Mouse (Mus musculus) monocyte, adult 5-6 weeks (primary cell): ENCODE data around the gene Prpsap2. TPM values are rescaled to one million over a fixed set of nuclear protein-coding genes. Genes with fewer than 3 reads are reported as not detected.

Experiments used
- ATAC-seq: fragments of 153-309, 156-312 bp; replicated peaks from 2 replicates; pipeline ENCODE4 v1.8.0; 2017; ENCODE audit warnings: mild to moderate bottlenecking; ENCODE audit not compliant: low TSS enrichment, insufficient number of reproducible peaks, severe bottlenecking, poor library complexity, low FRiP score
- total RNA-seq: library from RNA; stranded (forward); fragments of 200-1000, 200-491, 200-594 nt; gene quantifications from 3 replicates; pipeline ENCODE4 v1.2.3, GENCODE M21; 2017

The Prpsap2 gene
- total RNA-seq, 1 experiment from 2014 or later, result 40.0 TPM

- ATAC-seq, result no peak
These were observed 42.1 kb downstream of the Prpsap2 start for GRCm38 (mm10) chr11:61719826-61720225.

DNA sequence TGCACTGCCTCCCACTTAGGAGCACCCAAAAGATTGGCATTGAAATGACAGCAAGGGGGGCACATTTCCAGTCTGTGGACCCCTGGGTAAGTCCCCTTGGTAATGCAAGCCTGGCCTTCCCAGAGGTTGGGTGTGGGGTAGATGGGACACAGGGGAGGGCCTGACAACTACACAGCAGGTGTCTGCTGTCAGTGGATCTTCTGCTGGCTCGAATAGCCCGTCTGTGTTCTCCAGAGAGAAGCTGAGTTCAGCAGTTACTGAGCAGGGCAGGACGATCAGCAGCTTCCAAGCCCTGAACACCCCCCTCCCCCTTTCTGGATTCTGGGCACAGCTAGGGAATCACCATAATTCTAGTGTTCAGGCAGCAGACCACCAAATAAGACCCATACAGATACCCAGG, 42.5 kb downstream of the Prpsap2 start:
- ATAC-seq, result no peak

GRCm38 (mm10) chr11:61717990-61718389, 43.9 kb downstream of the Prpsap2 start:
- no peak for ATAC-seq

DNA sequence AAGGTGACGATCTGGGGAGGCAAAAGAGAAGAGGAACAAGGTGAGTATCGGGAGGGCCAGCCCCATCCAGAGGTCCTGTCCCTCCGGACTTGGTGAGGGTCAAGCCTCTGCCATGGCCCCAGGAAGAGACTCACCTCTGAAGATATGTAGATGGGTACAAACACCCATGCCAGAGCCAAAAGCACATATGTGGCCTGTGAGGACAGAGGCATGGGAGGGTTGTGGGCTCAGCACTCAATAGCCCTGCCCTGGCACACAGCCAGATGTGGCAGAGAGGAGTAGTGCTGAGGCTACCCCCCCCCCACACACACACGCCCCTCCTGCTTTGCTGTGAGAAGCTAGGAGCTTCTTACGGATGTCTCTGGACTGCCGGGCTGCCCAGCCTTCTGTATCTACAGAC, 46.8 kb downstream of the Prpsap2 start:
- ATAC-seq, result no peak

GRCm38 (mm10) chr11:61714346-61715117, 47.4 kb downstream of the Prpsap2 start:
- ATAC-seq, result peak; percentile 60; the same call in 1 of the 2 replicates

GRCm38 (mm10) chr11:61713157-61713855, 48.6 kb downstream of the Prpsap2 start:
- no peak for ATAC-seq

GRCm38 (mm10) chr11:61708928-61709327, 53.0 kb downstream of the Prpsap2 start:
- no peak for ATAC-seq

- ATAC-seq, result no peak
These were observed 55.7 kb downstream of the Prpsap2 start for GRCm38 (mm10) chr11:61706232-61706631.

- no peak for ATAC-seq
These were observed 56.3 kb downstream of the Prpsap2 start for GRCm38 (mm10) chr11:61705581-61705980.

DNA sequence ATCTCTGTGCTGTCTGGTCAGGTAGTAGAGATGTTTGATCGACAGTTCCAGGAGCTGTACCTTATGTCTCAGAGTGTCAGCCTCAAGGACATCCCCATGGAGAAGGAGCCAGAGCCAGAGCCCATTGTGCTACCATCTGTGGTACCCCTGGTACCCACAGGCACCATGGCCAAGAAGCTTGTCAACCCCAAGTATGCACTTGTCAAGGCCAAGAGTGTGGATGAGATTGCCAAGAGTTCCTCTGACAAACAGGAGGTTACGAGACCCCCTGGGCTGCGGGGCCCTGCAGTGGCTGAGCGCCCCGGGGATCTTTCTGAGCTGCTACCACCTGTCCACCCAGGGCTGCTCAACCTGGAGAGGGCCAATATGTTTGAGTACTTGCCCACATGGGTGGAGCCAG, 59.4 kb downstream of the Prpsap2 start:
- ATAC-seq, result no peak

DNA sequence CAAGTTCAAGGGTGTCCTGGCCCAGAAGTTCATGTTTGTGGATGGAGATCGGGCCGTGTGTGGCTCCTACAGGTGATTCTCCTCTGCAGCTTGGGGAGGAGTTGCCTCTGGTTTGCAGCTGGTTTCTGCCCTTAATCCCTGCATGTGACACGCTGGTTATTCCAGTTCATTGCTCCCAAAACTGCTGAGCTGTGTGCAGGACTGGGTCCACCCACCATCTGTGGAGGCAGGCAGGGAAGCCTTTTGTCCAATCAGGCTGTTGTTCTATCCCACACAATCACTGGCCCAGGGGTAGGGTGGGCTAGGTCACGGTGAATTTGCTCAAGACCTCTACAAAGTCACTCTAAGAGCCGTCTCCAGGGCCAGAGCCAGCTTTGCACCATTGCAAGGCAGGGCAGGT, 60.2 kb downstream of the Prpsap2 start:
- no peak for ATAC-seq

- ATAC-seq, result no peak
These were observed 62.0 kb downstream of the Prpsap2 start for GRCm38 (mm10) chr11:61699933-61700332.

DNA sequence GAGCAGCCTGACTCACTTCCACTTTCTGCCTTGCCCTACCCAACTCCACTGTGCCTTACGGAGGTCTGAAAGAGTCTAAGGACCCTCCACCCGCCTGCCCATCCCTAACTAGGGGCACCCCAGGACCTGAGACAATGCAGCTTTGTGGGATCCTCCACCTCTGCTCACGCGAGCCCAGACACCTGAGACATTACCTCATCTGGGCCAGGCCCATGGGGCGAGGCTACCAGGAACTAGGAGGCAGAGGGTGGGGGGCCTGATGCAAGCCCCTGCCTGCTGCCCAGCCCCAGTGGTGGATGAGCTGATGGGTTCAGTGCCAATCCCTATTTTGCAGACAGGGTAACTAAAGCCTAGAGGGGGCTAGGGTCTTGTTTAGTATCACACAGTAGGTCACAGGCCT, 62.4 kb downstream of the Prpsap2 start:
- ATAC-seq, result no peak

DNA sequence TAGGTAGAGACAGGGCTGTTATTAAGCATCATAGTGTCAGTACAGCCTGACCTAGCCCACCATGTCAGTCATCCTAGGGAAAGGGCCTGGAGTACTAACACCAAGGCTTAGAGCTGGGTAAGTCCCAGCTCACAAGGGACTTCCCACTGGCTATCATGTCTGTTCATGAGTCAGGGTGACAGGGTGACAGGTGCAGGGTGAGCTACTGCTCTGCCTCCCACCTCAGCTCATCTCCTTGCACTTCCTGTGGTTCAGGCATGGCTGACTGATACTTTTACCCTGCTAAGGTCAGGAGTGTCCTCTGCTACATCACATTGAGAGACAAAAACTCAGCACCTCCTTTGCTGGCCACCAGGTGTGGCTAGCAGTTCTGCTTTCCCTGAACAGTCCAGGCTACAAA, 63.0 kb downstream of the Prpsap2 start:
- ATAC-seq, result no peak

- ATAC-seq, result no peak
These were observed 68.9 kb downstream of the Prpsap2 start for GRCm38 (mm10) chr11:61692996-61693395.

GRCm38 (mm10) chr11:61687595-61687994, 74.3 kb downstream of the Prpsap2 start:
- no peak for ATAC-seq

DNA sequence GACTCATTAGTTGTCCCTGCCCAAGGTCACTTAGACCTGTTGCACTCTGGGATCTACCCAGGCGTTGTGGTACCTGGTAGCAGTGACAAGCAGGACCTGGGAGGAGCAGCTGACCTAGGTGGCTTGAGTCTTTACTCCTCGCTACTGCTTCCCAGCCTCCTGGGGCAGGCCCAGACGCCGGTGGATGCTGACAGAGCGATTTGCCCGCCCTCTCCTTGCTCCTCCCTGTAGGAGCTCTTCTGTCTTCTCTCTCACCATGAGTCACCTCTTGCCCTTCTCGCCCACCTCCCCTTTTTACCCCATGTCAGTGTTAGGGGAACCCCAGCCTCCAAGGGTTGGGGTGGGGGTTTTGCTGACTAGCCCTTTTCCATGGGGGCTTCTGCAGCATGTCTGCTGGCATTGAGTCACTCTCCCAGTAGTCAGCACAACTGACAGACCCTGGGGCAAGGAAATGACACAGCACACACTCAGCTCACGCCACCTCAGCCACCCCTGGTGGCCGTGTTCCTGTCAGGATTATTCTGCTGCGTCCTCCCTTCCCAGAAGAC, 74.9 kb downstream of the Prpsap2 start:
- ATAC-seq, result no peak

- no peak for ATAC-seq
These were observed 75.7 kb downstream of the Prpsap2 start for GRCm38 (mm10) chr11:61686141-61686540.

DNA sequence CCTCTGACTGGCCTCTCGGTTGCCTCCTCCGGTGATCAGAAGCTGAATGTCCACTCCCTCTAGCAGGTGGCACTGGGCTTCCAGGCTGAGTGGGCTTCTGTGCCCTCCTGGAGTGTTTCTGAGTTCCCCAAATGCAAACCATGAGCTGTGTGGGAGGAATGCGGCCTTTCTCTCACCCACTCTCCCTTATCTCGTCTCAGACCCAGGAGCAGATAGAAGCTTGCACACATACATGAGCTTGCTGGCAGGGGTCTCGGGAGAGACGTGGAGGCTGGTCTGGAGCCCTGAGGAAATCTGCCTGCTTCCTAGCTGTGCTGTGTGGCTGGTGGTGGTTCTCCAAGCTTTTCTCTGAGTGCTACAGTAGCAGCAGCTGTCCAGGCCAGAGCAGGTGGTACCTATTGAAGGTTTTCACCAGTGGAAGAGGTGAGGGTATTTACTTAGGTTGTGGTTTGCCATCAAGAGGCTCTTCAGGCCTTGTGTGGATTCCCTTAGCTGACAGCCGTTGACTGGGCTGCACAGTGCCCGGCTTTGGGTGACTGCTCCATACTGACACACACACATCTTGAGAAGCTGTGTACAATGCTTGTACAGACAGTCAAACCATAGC, 76.7 kb downstream of the Prpsap2 start:
- ATAC-seq, result no peak
